Mouse (Mus musculus): ENCODE measurements around the gene Sik2. TPM values are rescaled to one million over a fixed set of nuclear protein-coding genes. Genes with fewer than 3 reads are reported as not detected.

Gene Sik2
- polyA plus RNA-seq, 1 experiment: 9.1 TPM

GRCm38 (mm10) chr9:51021123-51021795 lies 12.4 kb upstream of the Sik2 start:
- TF ChIP-seq USF1 (IDR thresholded peaks at IDR 0.05; ENCODE audit: low read depth) (no peak), FOSL1 (IDR thresholded peaks at IDR 0.05; ENCODE audit: insufficient read depth, low read length, poor library complexity, severe bottlenecking) (no peak), MYOG (IDR thresholded peaks at IDR 0.05; ENCODE audit: control insufficient read depth, extremely low read depth, insufficient read length) (no peak), MYOD1 (IDR thresholded peaks at IDR 0.05; ENCODE audit: control insufficient read depth, insufficient read length, low read depth) (no peak), CTCF (IDR thresholded peaks at IDR 0.05; ENCODE audit: control insufficient read depth, insufficient read depth, insufficient read length) (no peak), CEBPB (IDR thresholded peaks at IDR 0.05; ENCODE audit: low read depth) (no peak), MAX (IDR thresholded peaks at IDR 0.05) (no peak)
- Histone ChIP-seq H3K79me2 (ENCODE audit: control insufficient read depth, insufficient read depth) (no peaks in the 10 kb centered on the region), H3K79me3 (ENCODE audit: low read depth) (no peaks in the 10 kb centered on the region), H3ac (ENCODE audit: control insufficient read depth, insufficient read length, low read depth) (no peak overlapping the region), H3K4me3 (ENCODE audit: insufficient read depth, poor library complexity, severe bottlenecking) (no peak overlapping the region), H3K36me3 (ENCODE audit: control insufficient read depth, insufficient read depth) (no peaks in the 10 kb centered on the region), H3K27me3 (ENCODE audit: control insufficient read depth, insufficient read depth, insufficient read length) (no peaks in the 10 kb centered on the region)

GRCm38 (mm10) chr9:51020351-51020750 lies 11.5 kb upstream of the Sik2 start:
- TF ChIP-seq FOSL1 (IDR thresholded peaks at IDR 0.05; ENCODE audit: insufficient read depth, low read length, poor library complexity, severe bottlenecking): no peak
- TF ChIP-seq CEBPB (IDR thresholded peaks at IDR 0.05; ENCODE audit: low read depth): no peak
- TF ChIP-seq MAX (IDR thresholded peaks at IDR 0.05): no peak
- no peak for TF ChIP-seq MYOD1 (IDR thresholded peaks at IDR 0.05; ENCODE audit: control insufficient read depth, insufficient read length, low read depth)
- no peak for TF ChIP-seq MYOG (IDR thresholded peaks at IDR 0.05; ENCODE audit: control insufficient read depth, extremely low read depth, insufficient read length)
- TF ChIP-seq CTCF (IDR thresholded peaks at IDR 0.05; ENCODE audit: control insufficient read depth, insufficient read depth, insufficient read length): no peak
- TF ChIP-seq USF1 (IDR thresholded peaks at IDR 0.05; ENCODE audit: low read depth): no peak
- no peaks in the 10 kb centered on the region for H3K27me3 ChIP-seq (ENCODE audit: control insufficient read depth, insufficient read depth, insufficient read length)
- no peak overlapping the region for H3K4me3 ChIP-seq (ENCODE audit: insufficient read depth, poor library complexity, severe bottlenecking)
- no peaks in the 10 kb centered on the region for H3K36me3 ChIP-seq (ENCODE audit: control insufficient read depth, insufficient read depth)
- H3K79me2 ChIP-seq (ENCODE audit: control insufficient read depth, insufficient read depth): no peaks in the 10 kb centered on the region
- H3K79me3 ChIP-seq (ENCODE audit: low read depth): no peaks in the 10 kb centered on the region
- H3ac ChIP-seq (ENCODE audit: control insufficient read depth, insufficient read length, low read depth): no peak overlapping the region

- Histone ChIP-seq H3K36me3 (ENCODE audit: control insufficient read depth, insufficient read depth) (no peaks in the 10 kb centered on the region), H3K27me3 (ENCODE audit: control insufficient read depth, insufficient read depth, insufficient read length) (no peaks in the 10 kb centered on the region), H3K79me3 (ENCODE audit: low read depth) (no peaks in the 10 kb centered on the region), H3K79me2 (ENCODE audit: control insufficient read depth, insufficient read depth) (no peaks in the 10 kb centered on the region), H3K4me3 (ENCODE audit: insufficient read depth, poor library complexity, severe bottlenecking) (no peak overlapping the region), H3ac (ENCODE audit: control insufficient read depth, insufficient read length, low read depth) (no peak overlapping the region)
- TF ChIP-seq FOSL1 (IDR thresholded peaks at IDR 0.05; ENCODE audit: insufficient read depth, low read length, poor library complexity, severe bottlenecking) (no peak), CTCF (IDR thresholded peaks at IDR 0.05; ENCODE audit: control insufficient read depth, insufficient read depth, insufficient read length) (no peak), MYOD1 (IDR thresholded peaks at IDR 0.05; ENCODE audit: control insufficient read depth, insufficient read length, low read depth) (no peak), MAX (IDR thresholded peaks at IDR 0.05) (no peak), MYOG (IDR thresholded peaks at IDR 0.05; ENCODE audit: control insufficient read depth, extremely low read depth, insufficient read length) (no peak), USF1 (IDR thresholded peaks at IDR 0.05; ENCODE audit: low read depth) (no peak), CEBPB (IDR thresholded peaks at IDR 0.05; ENCODE audit: low read depth) (no peak)
Observed at GRCm38 (mm10) chr9:51019670-51020069, 10.8 kb upstream of the Sik2 start.

- TF ChIP-seq MAX (IDR thresholded peaks at IDR 0.05) (no peak), MYOG (IDR thresholded peaks at IDR 0.05; ENCODE audit: control insufficient read depth, extremely low read depth, insufficient read length) (no peak), CEBPB (IDR thresholded peaks at IDR 0.05; ENCODE audit: low read depth) (no peak), FOSL1 (IDR thresholded peaks at IDR 0.05; ENCODE audit: insufficient read depth, low read length, poor library complexity, severe bottlenecking) (no peak), MYOD1 (IDR thresholded peaks at IDR 0.05; ENCODE audit: control insufficient read depth, insufficient read length, low read depth) (no peak), CTCF (IDR thresholded peaks at IDR 0.05; ENCODE audit: control insufficient read depth, insufficient read depth, insufficient read length) (no peak), USF1 (IDR thresholded peaks at IDR 0.05; ENCODE audit: low read depth) (no peak)
- no peaks in the 10 kb centered on the region for H3K36me3 ChIP-seq (ENCODE audit: control insufficient read depth, insufficient read depth)
- no peaks in the 10 kb centered on the region for H3K79me3 ChIP-seq (ENCODE audit: low read depth)
- H3K4me3 ChIP-seq (ENCODE audit: insufficient read depth, poor library complexity, severe bottlenecking): no peak overlapping the region
- H3K27me3 ChIP-seq (ENCODE audit: control insufficient read depth, insufficient read depth, insufficient read length): no peaks in the 10 kb centered on the region
- no peaks in the 10 kb centered on the region for H3K79me2 ChIP-seq (ENCODE audit: control insufficient read depth, insufficient read depth)
- H3ac ChIP-seq (ENCODE audit: control insufficient read depth, insufficient read length, low read depth): no peak overlapping the region
Observed at GRCm38 (mm10) chr9:51015732-51016131, 6.9 kb upstream of the Sik2 start.

- Histone ChIP-seq H3K79me3 (ENCODE audit: low read depth) (no peaks in the 10 kb centered on the region), H3ac (ENCODE audit: control insufficient read depth, insufficient read length, low read depth) (no peak overlapping the region), H3K4me3 (ENCODE audit: insufficient read depth, poor library complexity, severe bottlenecking) (no peak overlapping the region), H3K27me3 (ENCODE audit: control insufficient read depth, insufficient read depth, insufficient read length) (no peaks in the 10 kb centered on the region), H3K79me2 (ENCODE audit: control insufficient read depth, insufficient read depth) (no peaks in the 10 kb centered on the region), H3K36me3 (ENCODE audit: control insufficient read depth, insufficient read depth) (no peaks in the 10 kb centered on the region)
- TF ChIP-seq CTCF (IDR thresholded peaks at IDR 0.05; ENCODE audit: control insufficient read depth, insufficient read depth, insufficient read length) (no peak), CEBPB (IDR thresholded peaks at IDR 0.05; ENCODE audit: low read depth) (no peak), MAX (IDR thresholded peaks at IDR 0.05) (no peak)
Observed at GRCm38 (mm10) chr9:51013644-51014043, 4.8 kb upstream of the Sik2 start.

- Histone ChIP-seq H3K36me3 (ENCODE audit: control insufficient read depth, insufficient read depth) (no peaks in the 10 kb centered on the region), H3K4me3 (ENCODE audit: insufficient read depth, poor library complexity, severe bottlenecking) (no peak overlapping the region), H3K27me3 (ENCODE audit: control insufficient read depth, insufficient read depth, insufficient read length) (no peaks in the 10 kb centered on the region), H3K79me2 (ENCODE audit: control insufficient read depth, insufficient read depth) (peaks cover 32% of the 10 kb centered on the region), H3ac (ENCODE audit: control insufficient read depth, insufficient read length, low read depth) (no peak overlapping the region), H3K79me3 (ENCODE audit: low read depth) (peaks cover 10% of the 10 kb centered on the region)
- TF ChIP-seq MAX (IDR thresholded peaks at IDR 0.05) (no peak), MYOG (IDR thresholded peaks at IDR 0.05; ENCODE audit: control insufficient read depth, extremely low read depth, insufficient read length) (no peak), CEBPB (IDR thresholded peaks at IDR 0.05; ENCODE audit: low read depth) (no peak), MYOD1 (IDR thresholded peaks at IDR 0.05; ENCODE audit: control insufficient read depth, insufficient read length, low read depth) (no peak), CTCF (IDR thresholded peaks at IDR 0.05; ENCODE audit: control insufficient read depth, insufficient read depth, insufficient read length) (no peak), FOSL1 (IDR thresholded peaks at IDR 0.05; ENCODE audit: insufficient read depth, low read length, poor library complexity, severe bottlenecking) (no peak), USF1 (IDR thresholded peaks at IDR 0.05; ENCODE audit: low read depth) (no peak)
Observed at GRCm38 (mm10) chr9:51009656-51009950, 730 bp upstream of the Sik2 start.

Data from C2C12 (cell line).